Mouse (Mus musculus) thymus, postnatal 4 days (tissue): Measurements from ENCODE around the gene Rdx.
A peak's percentile ranks its signal among the peaks of the same experiment; 100 is the strongest.
"Not testable (repeated sequence)": the region's sequence is repeated elsewhere in the genome, so short reads cannot be mapped to it uniquely, and the experiment has no call there.

ENCODE experiments used
- DNase-seq: peaks from one replicate; pipeline ENCODE4 v3.0.0; 2021

The Rdx gene

DNA sequence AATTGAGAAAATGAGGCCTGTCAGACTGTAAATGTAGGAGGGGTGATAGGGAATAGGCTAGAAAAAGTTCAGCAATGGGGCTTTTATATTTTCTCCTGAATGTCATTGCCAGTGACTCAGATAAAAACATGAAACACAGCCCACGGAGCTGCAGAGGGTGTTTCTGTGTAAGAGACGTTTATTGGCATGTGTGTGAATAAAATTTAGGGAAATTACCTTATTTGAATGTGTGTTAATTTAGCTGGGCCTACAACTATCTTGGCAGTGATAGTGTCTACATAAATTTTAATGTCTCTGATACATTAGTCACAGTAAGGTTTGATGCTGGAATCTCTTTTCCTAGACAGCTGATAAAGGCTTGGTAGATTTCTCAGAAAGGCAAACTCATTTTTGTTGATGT, 12.8 kb downstream of the Rdx start:
- no peak for DNase-seq

DNA sequence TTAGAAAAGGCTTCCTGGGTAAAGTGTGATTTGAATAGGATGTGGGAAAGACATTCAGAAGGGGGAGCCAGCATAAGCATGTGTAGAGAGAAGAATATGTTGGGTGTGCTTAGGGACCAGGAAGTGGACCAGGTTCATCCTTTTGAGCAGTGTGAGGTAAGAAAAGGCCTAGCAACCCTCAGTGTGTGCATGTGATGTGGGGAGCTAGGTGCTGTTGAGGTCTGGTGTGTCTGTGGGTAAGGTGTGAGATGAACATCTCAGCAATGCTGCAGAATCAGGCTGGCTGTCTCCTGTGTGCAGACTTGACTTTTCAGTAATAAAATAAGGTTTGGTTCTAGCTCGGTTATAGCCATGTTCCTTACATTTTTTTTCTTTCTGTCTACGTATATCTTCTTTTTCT, 23.1 kb downstream of the Rdx start:
- DNase-seq: no peak

DNA sequence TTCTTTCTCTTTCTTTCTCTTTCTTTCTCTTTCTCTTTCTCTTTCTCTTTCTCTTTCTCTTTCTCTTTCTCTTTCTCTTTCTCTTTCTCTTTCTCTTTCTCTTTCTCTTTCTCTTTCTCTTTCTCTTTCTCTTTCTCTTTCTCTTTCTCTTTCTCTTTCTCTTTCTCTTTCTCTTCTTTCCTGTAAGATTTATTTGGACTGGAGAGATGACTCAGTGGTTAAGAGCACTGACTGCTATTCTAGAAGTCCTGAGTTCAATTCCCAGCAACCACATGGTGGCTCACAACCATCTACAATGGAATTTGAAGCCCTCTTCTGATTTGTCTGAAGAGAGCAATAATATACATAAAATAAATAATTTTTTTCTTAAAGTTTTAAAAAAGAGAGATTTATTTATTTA, 24.4 kb downstream of the Rdx start:
- DNase-seq: not testable (repeated sequence)

DNA sequence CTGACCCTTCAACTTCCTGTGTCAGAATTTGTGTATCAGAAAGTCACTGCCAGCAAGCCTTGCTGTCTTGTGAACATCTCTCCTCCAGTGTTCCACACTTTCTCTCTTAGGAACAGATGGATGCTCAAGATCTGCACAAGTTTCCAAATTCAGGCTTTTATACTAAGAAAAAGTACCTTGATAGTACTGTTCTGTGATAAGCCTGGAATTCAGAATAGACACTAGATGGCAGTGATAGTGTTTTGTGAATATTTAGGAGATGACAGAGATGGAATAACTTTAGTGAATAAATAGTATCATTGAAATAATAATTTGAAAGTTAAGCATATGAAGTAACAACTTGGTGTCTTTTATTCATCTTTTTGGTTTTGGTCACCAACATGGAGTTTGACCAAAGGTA, 25.2 kb downstream of the Rdx start:
- no peak for DNase-seq

DNA sequence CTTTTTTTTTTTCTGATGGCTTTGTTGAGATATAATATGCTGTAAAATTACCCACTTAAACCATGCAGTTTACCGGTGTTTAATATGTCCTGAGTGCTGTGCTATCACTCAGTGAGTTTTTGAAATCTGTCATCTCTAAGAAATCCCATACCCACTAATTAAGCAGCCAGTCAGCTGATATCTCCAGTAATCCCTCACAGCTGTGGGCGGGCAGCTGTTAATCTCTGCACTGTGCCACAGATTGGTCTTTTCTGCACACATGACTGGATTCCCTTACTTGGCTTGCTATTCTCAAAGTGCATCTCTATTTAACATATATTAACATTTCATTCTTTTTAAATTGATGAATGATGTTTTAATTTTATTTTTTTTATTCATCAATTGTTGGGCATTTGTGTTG, 29.1 kb downstream of the Rdx start:
- DNase-seq: no peak

DNA sequence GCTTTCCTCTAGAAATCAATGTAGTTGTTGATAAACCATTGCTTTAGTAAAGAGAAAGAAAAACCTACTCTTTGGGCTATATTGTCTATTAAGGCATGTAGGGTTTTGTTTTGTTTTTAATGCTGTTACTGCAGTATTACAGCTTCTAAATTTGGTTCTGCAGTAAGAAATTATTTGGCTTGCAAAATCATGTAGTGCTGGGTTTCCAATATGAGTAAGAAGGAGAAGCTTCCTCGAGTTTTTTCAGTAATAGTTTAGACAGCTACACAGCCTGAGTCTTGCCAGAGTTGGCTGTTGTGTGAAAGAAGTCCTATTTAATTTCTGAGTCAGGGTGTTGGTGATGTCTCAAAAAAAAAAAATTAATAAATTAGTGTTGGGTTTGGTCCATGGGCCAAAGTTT, 30.7 kb downstream of the Rdx start:
- no peak for DNase-seq

DNA sequence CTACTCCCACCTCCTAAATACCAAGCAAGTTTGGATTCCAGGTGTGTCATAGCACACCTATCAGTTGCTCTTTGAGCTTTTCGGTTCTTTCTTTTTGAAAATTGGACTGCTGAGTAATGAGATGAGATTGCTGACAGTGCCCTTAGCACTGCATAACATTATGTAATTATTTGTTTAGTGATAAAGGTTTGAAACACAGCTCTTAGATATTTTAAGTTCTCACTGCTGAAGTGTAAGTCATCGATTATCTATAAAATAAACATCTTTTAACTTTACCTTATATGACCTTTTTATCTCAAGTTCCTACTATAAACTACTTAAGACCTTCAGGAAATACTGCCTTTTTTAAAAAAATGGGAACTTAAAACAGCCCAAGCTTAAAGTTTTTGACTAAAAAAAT, 35.0 kb downstream of the Rdx start:
- DNase-seq: no peak

DNA sequence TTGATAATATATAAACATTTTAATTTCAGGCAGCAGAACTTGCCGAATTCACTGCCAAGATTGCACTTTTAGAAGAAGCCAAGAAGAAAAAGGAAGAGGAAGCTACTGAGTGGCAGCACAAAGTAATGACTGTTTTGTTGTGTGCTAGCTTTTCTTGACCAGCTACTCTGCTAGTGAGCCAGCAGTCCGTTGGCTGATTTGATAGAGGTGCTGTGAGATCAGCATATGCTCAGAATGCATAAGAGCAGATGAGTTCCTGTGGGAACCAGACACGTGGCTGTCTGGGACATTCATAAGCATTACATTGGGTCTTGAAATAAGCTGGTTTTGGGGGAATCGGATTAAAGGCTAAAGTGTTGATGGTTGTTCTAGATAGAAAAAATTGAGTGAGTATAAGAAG, 35.4 kb downstream of the Rdx start:
- DNase-seq: no peak

DNA sequence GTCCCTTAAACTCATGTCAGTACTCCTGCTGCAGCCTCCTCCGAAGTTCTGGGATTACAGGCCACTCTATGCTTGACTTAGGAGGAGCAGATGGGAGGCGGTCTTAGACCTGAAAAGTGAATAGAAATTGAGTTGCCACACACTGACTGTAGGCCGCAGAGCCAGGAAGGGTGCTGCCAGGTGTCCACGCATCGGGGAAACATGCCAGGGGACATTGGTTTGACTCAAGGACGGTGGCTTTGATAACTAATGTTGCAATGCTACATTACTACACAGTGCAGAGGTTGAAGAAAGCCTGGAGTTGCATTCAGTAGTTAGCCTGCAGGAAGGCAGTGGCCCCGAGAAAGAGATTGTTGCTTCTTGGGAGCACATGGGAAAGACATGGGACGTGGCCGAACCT, 44.8 kb downstream of the Rdx start:
- no peak for DNase-seq

DNA sequence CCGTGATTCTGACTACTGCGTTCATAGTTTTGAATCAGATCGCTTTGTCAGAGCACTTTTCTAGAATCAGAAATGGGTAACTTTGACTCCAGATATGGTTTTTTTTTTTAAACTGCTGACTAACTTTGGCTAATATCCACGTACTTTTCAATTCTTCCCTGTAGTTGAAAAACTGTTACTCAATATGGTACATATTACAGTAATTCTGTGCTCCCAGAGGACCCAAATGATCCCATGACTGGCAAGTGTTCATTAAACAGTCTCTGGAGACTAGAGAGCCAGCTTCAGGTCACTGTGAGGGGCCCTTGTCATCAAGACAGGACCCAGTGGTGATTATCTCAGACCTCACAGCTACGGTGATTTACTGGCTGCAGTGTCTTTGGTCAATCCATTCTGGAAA, 45.3 kb downstream of the Rdx start:
- DNase-seq: no peak

DNA sequence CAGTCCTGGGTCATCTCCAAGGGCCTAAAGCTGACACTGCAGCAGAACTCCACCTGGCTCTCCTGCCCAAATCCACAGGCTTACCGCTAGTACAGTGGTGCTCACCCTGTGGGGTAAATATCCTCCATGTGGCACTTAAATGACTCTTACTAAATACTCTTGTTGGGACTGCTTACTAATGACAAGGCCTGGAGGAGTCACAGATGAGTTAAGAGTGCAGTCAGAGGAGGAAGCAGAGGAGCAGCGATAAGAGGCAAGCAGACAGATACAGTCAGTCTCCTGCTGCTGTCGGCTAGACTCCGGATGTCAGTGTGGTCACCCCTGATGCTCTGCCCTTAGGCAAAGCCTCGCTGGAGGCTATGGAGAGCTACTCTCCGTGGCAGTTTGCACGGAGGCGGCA, 46.1 kb downstream of the Rdx start:
- DNase-seq: no peak

DNA sequence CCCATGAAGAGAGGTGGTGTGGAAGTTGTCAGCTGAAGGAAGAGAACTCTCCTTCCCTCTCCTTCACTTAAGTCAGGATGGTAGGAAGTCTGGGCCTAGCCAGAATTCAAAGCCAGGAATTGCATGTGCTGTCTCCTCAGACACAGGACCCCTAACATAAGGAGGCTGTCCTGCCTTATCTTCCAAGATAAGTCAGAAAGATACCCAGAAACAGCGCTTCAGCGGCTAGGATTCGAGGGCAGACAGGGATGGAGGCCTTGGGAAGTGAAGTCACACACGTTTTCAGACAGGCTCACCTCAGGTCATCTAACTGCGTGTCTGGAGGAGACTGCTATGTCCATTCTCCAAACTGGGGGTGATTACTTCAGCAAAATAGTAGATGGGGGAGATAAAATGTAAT, 47.0 kb downstream of the Rdx start:
- no peak for DNase-seq

DNA sequence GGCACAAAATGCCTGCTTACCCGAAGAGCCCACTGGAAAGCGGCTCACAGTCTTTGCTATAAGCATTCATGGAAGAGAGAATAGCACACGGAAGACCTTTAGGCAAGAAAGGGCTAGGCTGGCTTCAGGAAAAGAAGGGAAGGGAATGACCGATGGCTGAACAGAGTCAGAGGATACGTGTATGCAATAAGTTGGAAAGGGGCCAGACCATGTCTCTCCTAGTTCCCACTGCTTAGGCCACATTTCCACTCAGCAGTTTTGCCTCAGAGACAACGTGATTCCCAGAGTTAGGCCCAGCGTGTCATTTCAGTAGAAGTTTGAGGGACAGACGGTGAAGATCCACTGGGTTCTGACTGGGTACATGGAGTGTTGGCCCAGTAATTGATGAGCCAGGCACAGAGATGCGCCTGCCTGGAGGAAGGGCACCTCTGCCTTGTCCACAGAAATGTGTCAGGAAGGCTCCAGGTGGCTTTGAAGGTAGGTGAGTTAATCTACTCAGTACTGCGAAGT, 47.6 kb downstream of the Rdx start:
- no peak for DNase-seq

DNA sequence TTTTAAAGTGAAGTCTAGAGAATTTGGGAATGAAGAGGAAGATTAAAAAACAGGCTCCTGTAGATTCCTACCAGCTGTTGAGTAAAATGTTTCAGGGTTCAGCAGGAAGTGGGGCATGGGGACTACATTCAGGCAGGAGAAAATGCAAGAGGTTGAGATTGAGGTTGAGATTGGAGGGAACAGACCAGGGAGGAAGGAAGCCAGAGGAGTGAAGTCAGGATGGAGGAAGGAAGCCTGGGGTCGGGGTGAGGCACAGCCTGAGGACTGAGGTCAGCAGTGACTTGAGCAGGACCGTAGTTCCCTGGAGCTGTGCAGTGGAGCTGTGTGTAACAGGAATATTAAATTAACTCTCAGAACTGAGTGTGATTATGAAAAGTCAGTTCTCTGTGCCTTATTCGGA, 48.7 kb downstream of the Rdx start:
- DNase-seq: no peak

DNA sequence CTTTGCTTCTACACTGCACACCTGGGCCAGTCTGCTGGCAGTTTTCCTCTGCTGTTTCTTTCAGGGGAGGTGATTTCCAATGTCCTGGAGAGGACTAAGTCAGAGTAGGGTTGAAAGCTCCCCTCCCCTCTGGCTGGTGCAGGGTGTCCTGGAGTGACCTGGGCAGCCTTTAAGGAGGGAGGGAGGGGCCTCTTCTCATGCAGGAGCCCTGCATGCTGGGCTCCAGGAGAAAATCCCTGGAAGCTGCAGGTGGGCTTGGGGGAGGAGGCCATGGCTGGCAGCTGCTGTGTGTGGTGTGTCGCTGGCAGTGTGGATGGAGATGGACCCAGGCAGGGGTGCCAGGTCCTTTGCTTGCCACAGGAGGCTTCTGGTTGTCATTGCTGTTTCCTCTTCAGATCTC, 50.4 kb downstream of the Rdx start:
- DNase-seq: no peak

DNA sequence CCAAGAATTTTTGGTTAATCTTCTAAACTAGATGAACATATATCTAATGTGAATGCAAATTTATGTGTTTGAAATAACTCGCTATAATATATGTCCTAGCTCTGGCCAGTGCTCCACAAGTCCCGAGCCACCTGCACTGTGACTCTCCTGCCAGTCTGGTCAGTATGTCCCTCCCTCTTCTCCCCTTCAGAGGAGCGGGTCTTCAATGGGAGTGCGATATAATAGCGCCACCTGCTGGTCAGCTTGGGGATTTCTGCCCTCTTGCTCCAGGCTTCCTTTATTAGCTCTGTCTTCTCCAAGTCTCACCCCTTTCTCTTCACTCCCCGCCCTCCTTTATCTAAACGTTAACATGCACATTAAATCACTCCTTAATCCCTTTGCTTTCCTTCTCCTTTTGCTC, 51.6 kb downstream of the Rdx start:
- peak; percentile 86 for DNase-seq

DNA sequence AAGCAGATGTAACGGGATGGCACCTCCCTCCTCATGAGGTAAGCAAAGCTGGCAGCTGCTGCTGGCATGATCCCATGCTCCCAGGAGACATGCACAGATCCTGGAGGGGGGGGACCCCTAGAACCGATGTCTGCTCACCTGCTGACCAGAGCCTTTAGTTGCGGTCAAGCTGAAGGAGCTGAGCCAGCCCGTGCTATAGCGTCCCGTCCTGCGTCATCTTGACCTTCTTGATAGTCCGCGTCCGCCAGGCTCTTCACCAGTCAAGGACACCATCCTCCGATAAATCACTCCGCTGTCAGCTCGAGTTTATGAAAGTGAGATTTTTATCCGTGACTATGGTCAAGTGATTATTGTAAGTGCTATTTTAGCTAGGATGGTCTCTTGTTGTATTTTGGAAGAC, 53.5 kb downstream of the Rdx start:
- no peak for DNase-seq

DNA sequence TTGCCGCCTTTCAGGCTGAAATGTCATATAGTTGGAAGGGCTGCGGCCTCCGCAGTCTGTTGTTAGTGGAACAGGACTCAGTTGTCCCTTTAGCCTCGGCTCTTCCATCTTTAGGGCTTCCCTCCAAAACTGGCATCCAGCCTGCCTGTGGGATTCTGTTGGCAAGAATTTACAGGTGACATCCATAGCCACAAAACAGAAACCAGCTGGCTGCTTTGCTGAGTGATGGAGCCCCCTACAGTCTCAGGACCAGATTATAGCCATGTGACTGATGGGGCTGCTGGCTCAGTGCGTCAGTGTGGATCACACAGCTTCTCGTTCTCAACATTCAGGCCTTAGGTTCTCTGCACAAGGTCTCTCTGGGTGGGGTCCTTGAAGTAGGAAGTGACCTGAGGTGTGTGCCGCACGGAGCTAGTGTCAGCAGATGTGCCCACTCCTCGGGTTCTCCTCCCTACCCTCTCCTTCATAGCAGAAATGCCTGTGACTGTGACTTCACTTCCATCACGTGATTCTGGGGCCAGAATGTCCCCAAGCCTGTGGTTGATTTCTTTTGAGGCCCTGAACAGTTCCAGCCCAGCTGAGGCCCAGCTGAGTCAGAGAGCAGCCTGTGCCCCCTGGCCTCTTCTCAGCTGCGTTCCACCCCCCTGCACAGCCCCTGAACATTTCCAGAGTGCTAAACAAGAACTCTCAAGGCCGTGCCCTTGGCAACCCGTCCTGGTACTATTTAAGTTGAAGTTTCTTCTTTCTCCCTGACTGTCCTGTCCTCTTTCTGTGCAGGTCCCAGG, 55.3 kb downstream of the Rdx start:
- no peak for DNase-seq

DNA sequence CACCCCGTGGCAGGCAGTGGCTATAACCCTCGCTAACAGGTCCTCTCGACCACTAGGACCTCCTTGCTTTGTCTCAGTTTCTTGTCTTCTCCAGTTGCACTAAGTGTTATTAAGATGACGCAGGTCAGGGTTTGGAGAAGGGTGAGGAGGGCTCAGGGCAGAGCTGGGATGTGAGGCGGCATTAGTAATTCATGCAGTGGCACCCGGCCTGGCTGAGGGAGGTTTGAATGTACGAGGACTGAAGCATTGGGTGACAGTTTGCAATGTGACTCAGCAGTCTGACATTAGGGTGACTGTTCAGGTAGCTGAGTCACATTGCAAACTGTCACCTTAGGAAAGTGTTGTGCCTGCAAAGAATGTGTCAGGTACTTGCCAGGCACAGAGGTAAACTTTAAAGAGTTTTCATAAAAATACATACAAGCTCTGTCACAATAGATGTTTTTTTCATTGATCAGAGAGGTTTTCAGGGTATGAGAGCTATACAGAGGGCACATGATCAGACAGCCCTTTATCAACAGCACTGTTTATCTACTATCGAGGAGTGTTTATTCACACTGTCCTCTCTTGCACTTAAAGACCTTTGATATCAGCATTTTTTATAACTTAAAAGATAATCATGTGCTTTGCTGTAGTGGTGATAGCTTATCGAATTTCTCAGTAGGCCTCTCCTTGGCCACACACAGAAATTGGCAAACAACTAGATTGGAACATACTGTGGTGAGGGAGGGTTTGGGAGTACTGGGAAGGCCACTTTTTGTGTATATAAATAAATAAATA, 56.7 kb downstream of the Rdx start:
- no peak for DNase-seq

DNA sequence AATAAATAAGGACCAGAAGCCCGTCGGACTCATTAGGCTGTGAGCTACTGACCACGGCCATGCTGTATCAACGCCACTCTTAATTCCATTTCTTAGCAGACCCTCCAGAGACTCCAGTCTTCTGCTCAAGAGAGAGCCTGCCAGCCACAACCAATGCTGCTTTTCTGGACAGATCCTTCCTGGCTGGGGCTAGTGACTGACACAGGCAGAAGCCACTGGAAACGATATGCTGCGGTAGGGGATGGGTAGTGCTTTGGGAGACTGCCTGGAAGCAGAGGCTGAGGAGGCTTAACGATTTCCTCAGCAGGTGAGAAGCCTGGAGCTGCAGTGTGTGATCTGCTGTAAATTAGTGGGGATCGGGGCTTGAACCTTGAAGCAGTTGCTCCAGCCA, 57.2 kb downstream of the Rdx start:
- no peak for DNase-seq

DNA sequence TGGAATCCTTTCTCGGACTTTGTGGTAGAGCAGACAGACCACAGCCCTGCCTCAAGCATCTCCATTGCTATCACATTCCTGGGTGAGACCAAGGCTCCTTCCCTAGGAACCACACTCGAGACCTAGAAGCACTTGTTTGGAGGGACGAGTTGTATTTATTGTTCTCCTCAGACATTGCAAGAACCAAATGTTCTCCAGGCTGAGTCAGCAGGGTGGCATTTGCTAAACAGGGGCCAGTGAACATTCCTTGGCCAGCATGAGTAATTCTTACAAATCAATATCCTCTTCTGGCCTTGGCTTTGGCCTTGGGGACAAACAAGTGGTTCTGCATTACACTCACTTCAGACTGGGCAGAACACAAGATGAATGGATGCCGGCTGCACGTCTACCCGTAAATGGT, 58.5 kb downstream of the Rdx start:
- no peak for DNase-seq

DNA sequence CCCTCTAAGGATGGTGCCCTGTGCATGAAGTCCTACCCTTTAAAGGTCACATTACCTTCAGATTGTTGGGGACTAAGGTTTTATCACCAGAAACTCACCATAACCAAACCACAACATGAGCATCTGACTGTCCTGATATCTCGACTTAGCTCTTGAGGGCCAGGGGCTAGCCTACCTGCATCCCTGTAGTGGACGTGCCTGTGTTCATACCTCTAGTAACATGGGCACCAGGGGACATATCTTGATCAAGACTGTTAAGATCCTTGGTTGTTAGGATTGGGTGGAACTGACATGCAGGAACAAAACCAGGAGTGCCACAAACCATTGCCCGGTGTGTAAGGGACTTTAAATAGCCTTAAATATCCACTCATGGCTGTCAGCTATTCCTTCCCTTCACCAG, 60.2 kb downstream of the Rdx start:
- no peak for DNase-seq

DNA sequence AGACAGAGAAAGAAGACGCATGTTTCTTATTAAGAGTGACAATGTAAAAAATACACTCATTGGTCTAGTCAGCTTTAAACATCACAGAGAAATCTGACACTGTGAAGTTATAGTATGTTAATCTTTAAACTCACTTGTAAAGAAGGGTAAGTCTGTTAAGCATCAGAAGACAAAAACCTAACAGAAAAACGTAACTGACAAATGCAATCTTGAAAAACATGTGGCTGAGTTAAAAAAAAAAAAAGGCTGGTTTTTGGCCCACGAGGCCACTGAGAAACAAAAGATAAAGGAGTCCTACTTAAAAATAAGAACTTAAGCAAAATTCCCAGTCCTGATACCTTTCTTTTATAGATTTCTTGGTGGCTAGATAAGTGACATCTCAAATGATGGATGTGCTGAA, 63.8 kb downstream of the Rdx start:
- no peak for DNase-seq

DNA sequence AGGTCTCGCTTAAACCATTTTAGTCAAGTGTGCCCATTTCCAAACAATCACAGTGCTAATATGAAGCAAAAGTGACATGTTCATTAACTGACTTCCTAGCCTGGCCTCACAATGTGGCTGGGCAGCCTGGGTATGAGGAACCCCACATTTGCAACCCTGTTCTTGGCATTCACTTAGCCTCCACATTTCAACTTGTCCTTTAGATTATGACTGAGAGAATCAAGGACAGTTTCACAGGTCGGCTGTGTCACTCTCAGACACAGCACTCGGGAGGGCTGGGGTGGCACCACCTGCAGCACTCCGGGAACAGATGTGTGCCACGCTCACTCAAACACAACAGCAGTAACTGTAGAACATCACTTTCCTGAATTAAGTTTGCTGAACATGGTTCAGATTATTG, 66.1 kb downstream of the Rdx start:
- no peak for DNase-seq

DNA sequence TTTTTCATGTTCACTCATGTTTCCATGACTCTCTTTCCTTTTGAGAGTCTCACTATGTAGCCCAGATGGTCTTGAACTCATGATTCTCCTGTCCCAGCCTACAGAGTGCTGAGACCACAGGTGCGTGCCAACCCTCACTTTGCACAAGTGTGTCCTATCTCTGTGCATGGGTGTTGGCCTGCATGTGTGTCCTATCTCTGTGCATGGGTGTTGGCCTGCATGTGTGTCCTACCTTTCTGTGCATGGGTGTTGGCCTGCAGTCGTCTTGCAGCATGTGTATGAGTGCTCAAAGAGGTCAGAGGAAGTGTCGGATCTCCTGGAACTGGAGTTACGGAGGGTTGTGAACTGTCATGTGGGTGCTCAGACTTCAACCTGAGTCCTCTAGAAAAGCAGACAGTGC, 72.2 kb downstream of the Rdx start:
- no peak for DNase-seq
